Mouse (Mus musculus): ENCODE measurements at regions not wholly inside any gene's neighbourhood (a gene's known extent, or its start where the extent isn't known, plus 50 kb on each side); places are given as distances from the start of the nearest gene placed in this dataset.

- Histone ChIP-seq H3K4me1 (ENCODE audit: control insufficient read depth, insufficient read depth, low read length) (no peaks in the 10 kb centered on the region), H3K4me3 (ENCODE audit: insufficient read depth, low read length) (no peak overlapping the region), H3K27ac (ENCODE audit: insufficient read depth, low read length) (no peak overlapping the region)
- TF ChIP-seq POLR2A (IDR thresholded peaks at IDR 0.05; ENCODE audit: low read depth, low read length) (no peak), CTCF (IDR thresholded peaks at IDR 0.05; ENCODE audit: borderline replicate concordance, insufficient read depth, low read length) (no peak)
Observed at GRCm38 (mm10) chr1:111355435-111355834, 378.1 kb upstream of the Cdh19 start.

- Histone ChIP-seq H3K4me1 (ENCODE audit: control insufficient read depth, insufficient read depth, low read length) (no peaks in the 10 kb centered on the region), H3K27ac (ENCODE audit: insufficient read depth, low read length) (no peak overlapping the region), H3K4me3 (ENCODE audit: insufficient read depth, low read length) (no peak overlapping the region)
- TF ChIP-seq CTCF (IDR thresholded peaks at IDR 0.05; ENCODE audit: borderline replicate concordance, insufficient read depth, low read length) (no peak), POLR2A (IDR thresholded peaks at IDR 0.05; ENCODE audit: low read depth, low read length) (no peak)
Observed at GRCm38 (mm10) chr1:111337927-111338326, 360.5 kb upstream of the Cdh19 start.

GRCm38 (mm10) chr1:111302268-111302667, 324.9 kb upstream of the Cdh19 start:
- no peak for TF ChIP-seq POLR2A (IDR thresholded peaks at IDR 0.05; ENCODE audit: low read depth, low read length)
- TF ChIP-seq CTCF (IDR thresholded peaks at IDR 0.05; ENCODE audit: borderline replicate concordance, insufficient read depth, low read length): no peak
- no peak overlapping the region for H3K4me3 ChIP-seq (ENCODE audit: insufficient read depth, low read length)
- no peaks in the 10 kb centered on the region for H3K4me1 ChIP-seq (ENCODE audit: control insufficient read depth, insufficient read depth, low read length)
- H3K27ac ChIP-seq (ENCODE audit: insufficient read depth, low read length): no peak overlapping the region

- H3K4me1 ChIP-seq (ENCODE audit: control insufficient read depth, insufficient read depth, low read length): no peaks in the 10 kb centered on the region; the same call in 1 of the 2 replicates
- no peak overlapping the region for H3K4me3 ChIP-seq (ENCODE audit: insufficient read depth, low read length)
- TF ChIP-seq CTCF (IDR thresholded peaks at IDR 0.05; ENCODE audit: borderline replicate concordance, insufficient read depth, low read length) (no peak), POLR2A (IDR thresholded peaks at IDR 0.05; ENCODE audit: low read depth, low read length) (no peak)
- H3K27ac ChIP-seq (ENCODE audit: insufficient read depth, low read length): 0 out of 2 replicates have a peak overlapping the region, but pooled peaks have one; percentile 18
Observed at GRCm38 (mm10) chr1:111286385-111286784, 309.0 kb upstream of the Cdh19 start.

GRCm38 (mm10) chr1:111285916-111286315, 308.5 kb upstream of the Cdh19 start:
- H3K4me1 ChIP-seq (ENCODE audit: control insufficient read depth, insufficient read depth, low read length): no peaks in the 10 kb centered on the region; the same call in 1 of the 2 replicates
- no peak for TF ChIP-seq CTCF (IDR thresholded peaks at IDR 0.05; ENCODE audit: borderline replicate concordance, insufficient read depth, low read length)
- TF ChIP-seq POLR2A (IDR thresholded peaks at IDR 0.05; ENCODE audit: low read depth, low read length): no peak
- no peak overlapping the region; the same call in 1 of the 2 replicates for H3K27ac ChIP-seq (ENCODE audit: insufficient read depth, low read length)
- H3K4me3 ChIP-seq (ENCODE audit: insufficient read depth, low read length): no peak overlapping the region

- no peaks in the 10 kb centered on the region for H3K4me1 ChIP-seq (ENCODE audit: control insufficient read depth, insufficient read depth, low read length)
- H3K4me3 ChIP-seq (ENCODE audit: insufficient read depth, low read length): no peak overlapping the region
- no peak for TF ChIP-seq CTCF (IDR thresholded peaks at IDR 0.05; ENCODE audit: borderline replicate concordance, insufficient read depth, low read length)
- TF ChIP-seq POLR2A (IDR thresholded peaks at IDR 0.05; ENCODE audit: low read depth, low read length): no peak
- no peak overlapping the region for H3K27ac ChIP-seq (ENCODE audit: insufficient read depth, low read length)
Observed at GRCm38 (mm10) chr1:111242814-111243213, 265.4 kb upstream of the Cdh19 start.

GRCm38 (mm10) chr1:111242344-111242743, 265.0 kb upstream of the Cdh19 start:
- no peaks in the 10 kb centered on the region for H3K4me1 ChIP-seq (ENCODE audit: control insufficient read depth, insufficient read depth, low read length)
- H3K4me3 ChIP-seq (ENCODE audit: insufficient read depth, low read length): no peak overlapping the region
- TF ChIP-seq POLR2A (IDR thresholded peaks at IDR 0.05; ENCODE audit: low read depth, low read length) (no peak), CTCF (IDR thresholded peaks at IDR 0.05; ENCODE audit: borderline replicate concordance, insufficient read depth, low read length) (no peak)
- H3K27ac ChIP-seq (ENCODE audit: insufficient read depth, low read length): no peak overlapping the region
